Mouse (Mus musculus): ENCODE measurements at regions not wholly inside any gene's neighbourhood (a gene's known extent, or its start where the extent isn't known, plus 50 kb on each side); places are given as distances from the start of the nearest gene placed in this dataset.
A peak's percentile ranks its signal among the peaks of the same experiment; 100 is the strongest.

DNA sequence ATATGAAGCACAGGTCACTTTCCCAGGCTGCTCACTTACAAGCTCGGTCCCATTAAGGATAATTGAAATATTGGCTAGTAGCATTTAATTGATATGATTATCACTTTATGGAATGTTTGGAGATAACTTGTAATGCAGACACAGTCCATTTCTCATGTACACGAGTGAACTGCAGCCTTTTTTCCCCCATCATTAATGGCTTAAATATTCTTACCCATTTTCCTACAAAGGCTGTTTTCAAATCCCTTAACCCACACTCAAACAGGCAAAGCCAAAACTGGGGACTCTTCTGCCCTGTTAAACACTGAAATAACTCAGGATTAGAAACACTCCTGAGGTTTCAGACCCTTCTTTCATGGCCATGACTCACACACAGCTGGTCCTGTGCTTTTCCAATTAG, 649.2 kb upstream of the Tenm3 start:
- DNase-seq (ENCODE audit: low spot score in 2 of 2): no peak
- no peak overlapping the region for H3K4me3 ChIP-seq
- TF ChIP-seq CTCF (conservative IDR thresholded peaks at IDR 0.05): no peak
- no peak overlapping the region for H3K27ac ChIP-seq

DNA sequence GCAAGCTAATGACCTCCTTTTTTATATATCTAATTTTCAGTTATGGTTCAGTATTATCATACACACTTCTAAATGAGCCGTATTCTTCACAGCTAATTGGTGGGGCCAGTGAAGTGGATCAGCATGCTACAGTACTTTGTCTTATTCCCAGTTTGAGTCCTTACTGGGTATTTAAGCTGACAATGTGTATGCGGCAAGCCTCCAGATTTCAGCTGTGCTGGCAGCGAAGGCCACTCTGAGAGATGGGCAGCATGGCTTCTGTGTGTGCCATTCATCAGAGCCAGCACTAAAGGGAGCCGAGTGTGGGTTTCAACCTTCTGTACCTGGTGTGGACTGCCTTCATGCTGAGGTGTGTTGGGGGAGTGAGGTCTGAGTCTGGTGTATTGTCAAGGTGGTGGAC, 641.5 kb upstream of the Tenm3 start:
- Histone ChIP-seq H3K4me3 (no peak overlapping the region), H3K27ac (no peak overlapping the region)
- DNase-seq (ENCODE audit: low spot score in 2 of 2): no peak
- TF ChIP-seq CTCF (conservative IDR thresholded peaks at IDR 0.05): no peak

DNA sequence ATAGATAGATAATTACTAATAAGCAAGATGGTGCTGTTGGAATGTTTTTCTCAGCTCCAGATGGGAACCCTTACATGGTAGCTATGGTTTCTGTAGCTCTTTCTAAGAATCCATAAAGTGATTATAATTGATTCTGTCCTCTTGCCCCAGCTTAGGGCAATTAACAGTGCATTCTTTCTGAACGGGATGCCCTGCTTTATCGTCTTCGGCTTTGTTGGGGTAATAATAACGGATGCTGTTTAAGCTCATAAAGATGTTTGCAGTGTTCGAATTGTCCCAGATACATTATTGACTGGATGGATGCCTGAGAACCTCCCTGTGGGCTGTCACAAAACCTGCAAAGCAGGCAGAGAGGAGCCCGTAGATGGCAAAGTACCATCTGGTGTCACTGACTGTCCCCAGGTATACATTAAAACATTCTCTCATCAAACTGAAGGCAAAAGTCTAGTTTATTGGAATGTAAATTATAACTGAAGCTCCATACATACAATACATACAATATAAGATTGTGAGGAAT, 637.8 kb upstream of the Tenm3 start:
- no peak overlapping the region for H3K4me3 ChIP-seq
- TF ChIP-seq CTCF (conservative IDR thresholded peaks at IDR 0.05): no peak
- H3K27ac ChIP-seq: no peak overlapping the region
- DNase-seq (ENCODE audit: low spot score in 2 of 2): no peak

DNA sequence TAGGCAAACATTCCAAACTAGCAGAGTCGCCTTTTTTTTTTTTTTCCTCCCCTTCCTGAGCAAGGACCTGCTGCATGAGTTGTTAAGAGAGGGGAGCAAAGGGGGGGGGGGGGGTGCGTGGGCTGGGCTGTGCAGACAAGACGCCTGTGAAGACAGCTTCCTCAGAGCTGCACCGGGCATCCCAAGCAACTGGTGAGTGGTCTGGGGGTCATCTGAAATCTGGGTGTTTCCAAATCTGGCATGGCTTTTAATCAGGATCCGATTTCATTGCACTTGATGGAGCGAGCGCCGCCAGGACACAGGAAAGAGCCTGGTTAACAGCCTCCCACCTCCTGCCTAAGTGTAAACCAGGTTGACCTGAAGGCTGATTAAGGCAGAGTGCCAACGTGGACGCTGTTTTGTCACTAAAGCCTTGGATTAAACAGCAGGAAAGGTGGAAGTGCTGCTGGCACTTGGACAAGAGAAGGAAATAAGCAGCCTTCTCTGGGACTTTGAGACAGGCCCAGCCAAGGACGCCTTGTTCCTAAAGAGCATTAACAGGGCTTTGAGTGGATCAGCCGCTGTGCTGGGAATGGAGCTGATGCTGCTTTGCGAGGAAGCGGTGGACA, 622.3 kb upstream of the Tenm3 start:
- TF ChIP-seq CTCF (conservative IDR thresholded peaks at IDR 0.05): no peak
- Histone ChIP-seq H3K27ac (no peak overlapping the region), H3K4me3 (no peak overlapping the region)
- DNase-seq (ENCODE audit: low spot score in 2 of 2): no peak

DNA sequence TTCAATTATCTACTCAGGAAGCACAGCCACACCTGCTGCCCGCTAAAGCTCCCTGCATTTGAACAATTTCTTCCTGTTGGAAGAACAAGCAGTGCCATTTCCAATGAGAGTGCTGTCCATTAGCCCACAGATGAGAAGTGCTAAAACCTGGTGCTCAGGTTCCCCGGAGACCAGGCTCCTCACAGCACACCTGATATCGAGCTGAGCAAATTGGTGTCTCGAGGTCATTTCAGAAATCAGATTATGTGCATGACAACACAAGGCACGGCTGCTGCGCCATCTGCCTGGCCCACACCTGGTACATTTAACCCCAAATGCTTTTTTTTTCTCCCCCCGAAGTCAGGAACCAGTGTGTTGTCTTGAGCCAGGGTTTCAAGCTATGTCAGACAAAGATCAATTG, 621.3 kb upstream of the Tenm3 start:
- DNase-seq (ENCODE audit: low spot score in 2 of 2): no peak
- Histone ChIP-seq H3K4me3 (no peak overlapping the region), H3K27ac (no peak overlapping the region)
- no peak for TF ChIP-seq CTCF (conservative IDR thresholded peaks at IDR 0.05)

DNA sequence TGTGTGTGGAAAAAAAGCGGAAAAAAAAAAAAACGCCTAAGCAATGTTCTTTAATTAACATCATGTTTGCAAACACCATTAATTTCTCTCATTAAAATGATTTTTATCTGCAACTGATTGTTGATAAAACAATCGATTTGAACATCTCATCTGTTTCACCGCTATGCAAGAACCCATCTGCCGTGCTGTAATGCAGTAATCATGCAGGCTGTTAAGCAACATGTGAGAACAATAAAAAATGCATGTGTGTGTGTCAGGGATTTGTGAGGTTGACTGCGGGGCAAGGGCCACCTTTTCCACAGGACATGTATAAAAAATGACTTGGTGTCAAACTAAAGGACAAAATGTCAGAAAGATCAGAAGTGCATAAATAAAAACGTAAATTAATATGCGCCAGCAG, 618.9 kb upstream of the Tenm3 start:
- no peak for TF ChIP-seq CTCF (conservative IDR thresholded peaks at IDR 0.05)
- DNase-seq (ENCODE audit: low spot score in 2 of 2): peak in 1 of 2 experiments; percentile 29
- H3K27ac ChIP-seq: no peak overlapping the region
- peak overlapping the region; percentile 34 for H3K4me3 ChIP-seq

DNA sequence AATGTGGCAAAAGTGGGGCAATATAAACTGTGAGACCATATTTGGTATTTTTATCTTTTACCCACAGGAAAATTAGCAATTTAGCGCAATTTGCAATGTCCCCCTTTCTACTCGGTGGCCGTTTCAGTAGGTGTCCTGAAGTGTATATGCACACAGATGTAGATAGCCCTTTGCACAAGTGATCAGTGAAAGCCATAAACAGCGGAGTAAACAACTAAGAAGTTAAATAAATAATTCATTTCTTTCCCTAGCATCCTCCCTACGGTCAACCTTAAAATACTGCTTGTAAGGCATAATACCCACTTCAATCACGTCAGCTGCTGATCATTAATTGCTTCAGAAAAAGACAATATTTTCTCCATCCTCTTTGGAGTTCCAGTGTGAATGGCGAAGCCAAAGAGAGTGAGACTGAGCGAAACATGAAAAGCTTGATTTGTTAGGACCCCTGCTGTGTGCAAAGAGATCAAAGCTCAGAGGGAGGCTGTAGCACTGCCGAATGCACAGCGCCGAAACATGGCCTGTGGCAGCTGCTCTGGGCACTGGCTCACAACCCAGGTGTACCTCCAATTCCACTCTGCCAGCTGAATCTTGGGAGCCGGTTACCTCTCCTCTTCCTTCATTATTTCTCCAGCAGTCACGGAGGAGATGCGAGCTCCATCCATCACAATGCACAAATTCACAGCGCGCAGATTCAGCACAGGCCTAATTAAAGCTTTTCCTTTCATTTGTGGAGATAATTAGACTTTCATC, 618.1 kb upstream of the Tenm3 start:
- no peak for DNase-seq (ENCODE audit: low spot score in 2 of 2)
- Histone ChIP-seq H3K27ac (no peak overlapping the region), H3K4me3 (peak overlapping the region; percentile 34)
- TF ChIP-seq CTCF (conservative IDR thresholded peaks at IDR 0.05): no peak

DNA sequence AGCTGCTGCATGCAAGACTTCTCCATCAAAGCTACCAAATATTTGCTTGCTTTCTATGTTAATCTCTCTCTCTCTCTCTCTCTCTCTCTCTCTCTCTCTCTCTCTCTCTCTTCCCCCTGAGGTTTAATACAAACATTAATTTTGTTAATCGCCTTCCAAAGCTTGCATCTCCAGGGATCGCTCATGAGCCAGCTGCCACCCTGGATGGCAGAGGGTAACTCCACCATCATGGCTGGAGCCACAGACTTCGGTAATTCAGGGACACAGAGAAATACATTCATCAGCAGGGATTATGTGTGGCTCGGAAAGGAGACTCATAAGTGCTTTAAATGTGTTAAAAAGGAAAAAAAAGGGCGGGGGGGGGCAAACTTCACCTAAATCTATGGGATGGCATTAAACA, 601.7 kb upstream of the Tenm3 start:
- Histone ChIP-seq H3K27ac (no peak overlapping the region), H3K4me3 (no peak overlapping the region)
- no peak for DNase-seq (ENCODE audit: low spot score in 2 of 2)
- TF ChIP-seq CTCF (conservative IDR thresholded peaks at IDR 0.05): no peak

DNA sequence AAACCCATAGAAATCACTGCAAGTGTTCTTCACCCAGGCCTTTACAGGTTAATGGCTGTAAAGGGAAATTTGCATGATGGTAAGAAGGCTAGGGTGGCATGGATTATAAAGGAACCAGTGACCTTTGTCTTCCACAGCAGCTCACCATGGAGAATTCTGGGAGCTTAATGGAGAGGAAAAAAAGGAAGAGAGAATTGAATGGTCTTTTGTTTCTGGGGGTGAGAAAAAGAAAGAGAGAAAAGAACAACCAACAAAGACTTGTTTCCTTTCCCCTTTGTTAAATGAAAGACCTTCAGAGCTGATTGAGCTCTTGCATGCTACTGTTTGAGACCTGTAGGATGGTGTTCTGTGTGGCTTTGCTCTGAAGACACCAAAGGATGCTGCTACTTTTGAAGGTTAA, 597.5 kb upstream of the Tenm3 start:
- Histone ChIP-seq H3K4me3 (no peak overlapping the region), H3K27ac (no peak overlapping the region)
- no peak for TF ChIP-seq CTCF (conservative IDR thresholded peaks at IDR 0.05)
- DNase-seq (ENCODE audit: low spot score in 2 of 2): no peak

DNA sequence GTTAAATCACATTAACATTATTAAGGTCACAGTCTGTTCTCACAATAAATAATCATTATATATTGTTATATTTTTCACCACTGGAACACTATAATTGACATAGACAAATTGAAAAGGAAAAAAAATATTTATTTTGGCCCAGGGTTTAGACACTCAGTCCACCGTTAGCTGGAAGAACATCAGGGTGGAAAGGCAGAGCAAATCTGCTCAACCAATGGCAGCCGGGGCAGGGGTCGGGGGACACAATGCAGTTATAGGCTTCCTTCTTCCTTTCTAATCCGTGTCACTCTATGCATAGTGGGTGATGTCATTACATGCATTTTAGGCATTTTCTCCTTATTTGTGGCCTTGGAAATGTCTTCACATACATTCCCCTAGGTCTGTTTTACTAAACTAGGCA, 552.8 kb upstream of the Tenm3 start:
- no peak overlapping the region for H3K27ac ChIP-seq
- no peak for DNase-seq (ENCODE audit: low spot score in 2 of 2)
- no peak for TF ChIP-seq CTCF (conservative IDR thresholded peaks at IDR 0.05)
- H3K4me3 ChIP-seq: no peak overlapping the region

DNA sequence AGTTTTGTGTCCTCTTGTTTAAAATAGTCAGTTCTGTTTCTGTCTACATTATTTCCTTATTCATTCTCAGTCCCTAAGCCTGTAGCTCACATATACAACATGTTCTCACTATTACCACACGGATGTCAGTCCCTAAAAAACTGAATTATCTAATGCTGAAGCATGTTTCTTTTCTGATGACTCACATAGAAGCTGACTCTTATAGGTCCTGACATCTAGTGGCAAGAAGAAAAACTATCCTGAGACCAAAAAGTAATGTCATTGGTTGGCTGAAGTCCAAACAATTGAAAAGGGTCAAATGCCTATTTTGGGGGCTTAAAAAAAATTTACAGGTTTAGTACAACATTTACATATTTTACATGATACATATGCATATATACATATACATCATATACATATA, 551.3 kb upstream of the Tenm3 start:
- Histone ChIP-seq H3K27ac (no peak overlapping the region), H3K4me3 (no peak overlapping the region)
- DNase-seq (ENCODE audit: low spot score in 2 of 2): no peak
- TF ChIP-seq CTCF (conservative IDR thresholded peaks at IDR 0.05): peak; percentile 65

DNA sequence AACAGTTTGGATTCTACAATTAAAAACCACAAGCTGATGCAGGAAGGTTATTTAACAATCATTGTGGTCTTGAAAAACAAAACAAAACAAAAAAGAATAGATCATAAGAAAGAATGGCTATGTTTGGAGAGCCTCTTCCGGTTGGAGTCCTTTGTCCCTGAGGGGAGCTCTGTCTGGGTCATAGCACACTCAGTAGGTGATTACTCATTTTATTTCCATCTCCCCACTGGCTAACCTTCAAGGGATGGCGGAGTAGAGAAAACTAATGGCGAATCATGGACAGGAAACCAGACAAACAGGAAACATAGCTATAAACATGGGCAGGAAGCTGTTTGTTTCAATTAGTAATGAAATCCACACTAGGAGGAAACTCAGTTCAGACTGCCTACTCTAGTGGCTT, 545.8 kb upstream of the Tenm3 start:
- Histone ChIP-seq H3K4me3 (no peak overlapping the region), H3K27ac (no peak overlapping the region)
- TF ChIP-seq CTCF (conservative IDR thresholded peaks at IDR 0.05): no peak
- no peak for DNase-seq (ENCODE audit: low spot score in 2 of 2)

DNA sequence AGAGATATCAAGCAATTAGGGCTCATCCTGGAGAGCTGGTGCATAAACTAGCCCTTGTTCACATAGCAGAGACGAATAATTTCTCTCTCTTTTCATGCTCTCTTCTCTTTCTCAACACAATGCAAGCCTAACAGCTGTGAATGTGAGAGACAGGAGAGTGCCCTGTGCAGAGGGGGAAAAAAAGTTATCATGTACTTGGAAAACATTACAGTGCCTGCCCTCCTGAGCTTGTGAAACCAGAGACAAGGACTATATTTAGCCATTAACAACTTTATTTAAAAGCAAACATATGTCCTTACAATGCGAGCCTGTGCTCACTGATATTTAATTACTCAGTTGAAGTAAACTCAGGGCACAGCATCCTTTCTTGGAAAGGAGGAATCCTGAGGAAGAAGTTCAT, 543.8 kb upstream of the Tenm3 start:
- no peak overlapping the region for H3K4me3 ChIP-seq
- no peak for DNase-seq (ENCODE audit: low spot score in 2 of 2)
- H3K27ac ChIP-seq: no peak overlapping the region
- TF ChIP-seq CTCF (conservative IDR thresholded peaks at IDR 0.05): no peak

DNA sequence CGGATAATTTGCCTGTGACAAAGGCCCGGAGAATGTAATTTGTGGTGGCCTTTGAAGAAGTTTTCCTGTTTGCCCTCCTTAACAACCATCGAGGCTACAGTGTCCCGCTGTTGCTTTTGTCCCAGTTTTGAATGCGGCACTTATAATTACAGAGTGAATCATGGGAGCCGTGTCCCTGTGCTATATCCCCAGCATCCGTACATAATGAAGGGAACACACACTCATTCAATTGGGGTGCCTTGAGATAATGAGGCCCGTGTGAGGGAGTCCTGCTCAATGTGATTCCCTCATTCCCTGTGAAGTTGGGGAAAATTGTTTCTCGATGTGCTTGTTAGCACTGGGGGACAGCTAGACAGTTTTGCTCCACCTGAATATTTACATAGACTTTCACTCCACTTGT, 528.9 kb upstream of the Tenm3 start:
- TF ChIP-seq CTCF (conservative IDR thresholded peaks at IDR 0.05): no peak
- DNase-seq (ENCODE audit: low spot score in 2 of 2): no peak
- Histone ChIP-seq H3K4me3 (no peak overlapping the region), H3K27ac (no peak overlapping the region)
